Mouse (Mus musculus) neutrophil, adult 5-6 weeks (primary cell): ENCODE results near the gene Map3k14. TPM values are rescaled to one million over a fixed set of nuclear protein-coding genes. Genes with fewer than 3 reads are reported as not detected.

Experiments used
- ATAC-seq: fragments of 151-379, 151-347 bp; 2 replicates; pipeline ENCODE4 v1.8.0; 2017; ENCODE audit warnings: mild to moderate bottlenecking, moderate TSS enrichment; ENCODE audit not compliant: insufficient number of reproducible peaks, poor library complexity, low FRiP score, severe bottlenecking; ENCODE audit errors: extremely low read depth
- total RNA-seq: library from RNA; stranded (forward); fragments of 200-1000 nt; gene quantifications from 2 replicates; pipeline ENCODE4 v1.2.3, GENCODE M21; 2017

Map3k14 gene
- total RNA-seq, 1 experiment from 2014 or later: 50.7 TPM

DNA sequence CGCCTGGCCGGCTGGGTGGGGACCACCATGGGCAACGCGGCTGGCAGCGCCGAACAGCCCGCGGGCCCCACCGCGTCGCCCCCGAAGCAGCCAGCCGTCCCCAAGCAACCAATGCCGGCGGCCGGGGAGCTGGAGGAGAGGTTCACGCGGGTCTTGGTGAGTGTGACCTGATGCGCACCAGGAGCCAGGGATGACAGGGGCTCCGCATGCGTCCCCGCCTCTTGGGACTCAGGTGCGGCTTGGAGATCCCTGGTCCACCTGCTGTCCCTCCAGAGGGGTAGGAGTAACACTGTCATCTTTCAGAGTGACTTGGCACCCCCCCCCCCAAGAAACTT lies 96.0 kb downstream of the Map3k14 start:
- ATAC-seq: no peak

DNA sequence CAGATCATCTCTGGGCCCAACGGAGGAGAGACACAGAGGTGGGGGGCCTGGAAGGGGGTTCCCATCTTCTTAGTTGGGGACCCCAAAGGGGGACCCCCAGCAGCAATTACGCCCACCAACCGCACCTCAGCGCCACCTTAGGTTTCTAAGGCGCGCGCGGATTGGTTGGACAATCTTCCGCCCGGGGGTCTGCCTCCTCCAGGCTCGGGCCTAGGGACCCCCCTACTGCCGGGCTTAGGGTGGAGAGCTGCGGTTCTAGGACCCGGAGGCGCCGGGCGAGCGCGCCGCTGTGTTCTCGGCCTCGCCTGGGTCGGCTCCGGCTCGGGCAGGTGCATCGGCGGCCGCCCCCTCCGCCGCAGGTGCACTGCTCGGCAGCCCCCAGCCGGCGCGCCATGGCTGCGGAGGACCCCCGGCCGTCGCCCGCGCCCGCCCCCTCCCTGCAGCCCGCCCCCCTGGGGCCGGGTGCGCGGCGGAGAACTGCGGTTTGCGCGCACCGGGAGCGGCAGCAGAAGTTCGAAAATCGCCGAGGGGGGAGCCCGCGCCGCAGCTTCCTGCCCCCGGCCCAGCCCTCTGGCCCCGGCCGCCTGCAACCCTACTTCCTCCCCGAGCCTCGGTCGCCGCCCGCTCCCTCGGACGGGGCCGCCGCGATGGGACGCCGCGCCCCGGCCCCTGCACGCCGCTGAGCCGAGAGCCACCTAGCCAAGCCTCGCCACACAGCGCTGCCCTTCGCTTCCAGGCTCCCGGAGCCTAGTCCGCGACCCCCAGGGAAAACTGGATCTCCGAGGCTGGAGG lies 96.6 kb downstream of the Map3k14 start, which contains the start of gene Fmnl1:
Fmnl1 (plus strand) TSS at position 614 of the 792 bp plus-strand sequence.
- ATAC-seq: peak; percentile 18; the same call in 1 of the 2 replicates

DNA sequence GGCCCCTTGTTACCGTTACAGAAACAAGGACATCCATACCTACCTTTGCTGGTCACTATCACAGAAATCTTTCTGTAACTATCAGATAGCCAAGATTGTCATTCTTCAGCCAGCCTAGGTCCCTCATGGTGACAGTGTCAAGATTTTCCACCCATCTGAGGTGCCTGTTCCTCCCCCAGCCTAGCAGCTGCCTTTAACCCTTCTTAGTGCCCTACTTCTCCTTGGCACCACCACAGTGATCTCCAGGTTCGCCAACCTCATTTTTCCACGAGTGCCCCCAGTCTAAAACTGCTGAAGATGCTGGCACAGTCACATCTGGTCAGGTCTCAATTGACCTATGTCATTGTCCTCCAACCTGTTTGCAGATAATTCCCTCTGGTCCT lies 97.2 kb downstream of the Map3k14 start:
- no peak for ATAC-seq

Other genes starting within 250 kb of the Map3k14 start
- 29.8 and 30.0 TPM in 2 replicates for gene Nmt1, start 239.3 kb downstream of the Map3k14 start, total RNA-seq
- 12.0 and 15.5 TPM in 2 replicates for gene Dcakd, start 239.1 kb downstream of the Map3k14 start, total RNA-seq
- 0.12 and 0.61 TPM in 2 replicates for gene Plcd3, start 165.8 kb downstream of the Map3k14 start, total RNA-seq
- gene Acbd4, start 165.8 kb downstream of the Map3k14 start, total RNA-seq: 21.1 and 29.3 TPM in 2 replicates
- gene Hexim1, start 151.2 kb downstream of the Map3k14 start, total RNA-seq: 103 and 105 TPM in 2 replicates
- gene Hexim2, start 135.0 kb downstream of the Map3k14 start, total RNA-seq: 1.1 and 1.5 TPM in 2 replicates
- 383 and 400 TPM in 2 replicates for gene Fmnl1, start 96.4 kb downstream of the Map3k14 start, total RNA-seq
- not detected in 2 replicates for gene 1700023F06Rik, start 58.9 kb downstream of the Map3k14 start, total RNA-seq
- gene Spata32, start 49.0 kb downstream of the Map3k14 start, total RNA-seq: not detected in 2 replicates
- gene Arhgap27, start 96.2 kb upstream of the Map3k14 start, total RNA-seq: 59.8 and 81.4 TPM in 2 replicates
- gene Plekhm1, start 145.2 kb upstream of the Map3k14 start, total RNA-seq: 28.5 and 29.7 TPM in 2 replicates
- under 0.01 TPM in 1 of 2 replicates, not detected in the other for gene Lrrc37a, start 237.1 kb upstream of the Map3k14 start, total RNA-seq